Mouse (Mus musculus) G1E (cell line): Measurements from ENCODE around the gene Atp13a3.

Experiments used
- CTCF ChIP-seq: IDR thresholded peaks from 2 replicates; pipeline ENCODE4 v1.5.1; 2012; ENCODE audit warnings: low read depth, low read length, inconsistent platforms, mixed read lengths
- GATA1 ChIP-seq: IDR thresholded peaks from 2 replicates; pipeline ENCODE4 v1.6.1; 2012; ENCODE audit warnings: borderline replicate concordance, low read length, inconsistent platforms, mixed read lengths
- POLR2AphosphoS5 ChIP-seq: IDR thresholded peaks from 2 replicates; pipeline ENCODE4 v1.6.1; 2012; ENCODE audit warnings: low read depth, low read length, inconsistent platforms; ENCODE audit not compliant: insufficient replicate concordance

- TF ChIP-seq POLR2AphosphoS5 (no peak), CTCF (no peak), GATA1 (no peak)
Measured at GRCm38 (mm10) chr16:30271941-30272595, 133.7 kb downstream of the Atp13a3 start.
